Mouse (Mus musculus) myocyte (in vitro differentiated cells): ENCODE results near the gene Grk3.

Experiments used
- CEBPB ChIP-seq: IDR thresholded peaks from 2 replicates; pipeline ENCODE4 v1.6.1; 2011; ENCODE audit warnings: mild to moderate bottlenecking, moderate library complexity; ENCODE audit not compliant: poor library complexity, insufficient read depth, severe bottlenecking
- E2F4 ChIP-seq: IDR thresholded peaks from one replicate; pipeline ENCODE4 v1.6.1; 2011; ENCODE audit warnings: mild to moderate bottlenecking, control low read depth, moderate library complexity; ENCODE audit not compliant: insufficient read depth
- MAX ChIP-seq: IDR thresholded peaks from one replicate; pipeline ENCODE4 v1.6.1; 2011; ENCODE audit warnings: low read depth, mild to moderate bottlenecking, control low read depth
- MYOD1 ChIP-seq, 3 experiments: IDR thresholded peaks; one replicate each; pipeline ENCODE4 v1.6.1; 2011; ENCODE audit warnings: control low read depth in 2 of 3, low read depth in 2 of 3, mild to moderate bottlenecking in 2 of 3, moderate library complexity in 1 of 3; ENCODE audit not compliant: insufficient read length in 2 of 3, control insufficient read depth in 1 of 3
- MYOG ChIP-seq, 3 experiments: IDR thresholded peaks; one replicate each; pipeline ENCODE4 v1.6.1; 2011; ENCODE audit warnings: control low read depth in 2 of 3, low read depth in 2 of 3, mild to moderate bottlenecking in 2 of 3; ENCODE audit not compliant: insufficient read length in 2 of 3, control insufficient read depth in 1 of 3, insufficient read depth in 1 of 3
- POLR2A ChIP-seq: IDR thresholded peaks from one replicate; pipeline ENCODE4 v1.6.1; 2011; ENCODE audit warnings: low read depth, mild to moderate bottlenecking, control low read depth, moderate library complexity; ENCODE audit not compliant: insufficient read length
- POLR2AphosphoS2 ChIP-seq: IDR thresholded peaks from one replicate; pipeline ENCODE4 v1.6.1; 2011; ENCODE audit warnings: low read depth, control low read depth; ENCODE audit not compliant: insufficient read length
- REST ChIP-seq: IDR thresholded peaks from one replicate; pipeline ENCODE4 v1.6.1; 2011; ENCODE audit warnings: mild to moderate bottlenecking, control low read depth, moderate library complexity; ENCODE audit not compliant: insufficient read depth, insufficient read length
- TCF12 ChIP-seq: IDR thresholded peaks from one replicate; pipeline ENCODE4 v1.6.1; 2011; ENCODE audit warnings: mild to moderate bottlenecking, control low read depth; ENCODE audit not compliant: poor library complexity, insufficient read depth, severe bottlenecking
- TCF3 ChIP-seq: IDR thresholded peaks from one replicate; pipeline ENCODE4 v1.6.1; 2011; ENCODE audit warnings: low read depth, control low read depth; ENCODE audit not compliant: insufficient read length
- USF1 ChIP-seq: IDR thresholded peaks from one replicate; pipeline ENCODE4 v1.6.1; 2011; ENCODE audit warnings: low read depth, mild to moderate bottlenecking, control low read depth, moderate library complexity

DNA sequence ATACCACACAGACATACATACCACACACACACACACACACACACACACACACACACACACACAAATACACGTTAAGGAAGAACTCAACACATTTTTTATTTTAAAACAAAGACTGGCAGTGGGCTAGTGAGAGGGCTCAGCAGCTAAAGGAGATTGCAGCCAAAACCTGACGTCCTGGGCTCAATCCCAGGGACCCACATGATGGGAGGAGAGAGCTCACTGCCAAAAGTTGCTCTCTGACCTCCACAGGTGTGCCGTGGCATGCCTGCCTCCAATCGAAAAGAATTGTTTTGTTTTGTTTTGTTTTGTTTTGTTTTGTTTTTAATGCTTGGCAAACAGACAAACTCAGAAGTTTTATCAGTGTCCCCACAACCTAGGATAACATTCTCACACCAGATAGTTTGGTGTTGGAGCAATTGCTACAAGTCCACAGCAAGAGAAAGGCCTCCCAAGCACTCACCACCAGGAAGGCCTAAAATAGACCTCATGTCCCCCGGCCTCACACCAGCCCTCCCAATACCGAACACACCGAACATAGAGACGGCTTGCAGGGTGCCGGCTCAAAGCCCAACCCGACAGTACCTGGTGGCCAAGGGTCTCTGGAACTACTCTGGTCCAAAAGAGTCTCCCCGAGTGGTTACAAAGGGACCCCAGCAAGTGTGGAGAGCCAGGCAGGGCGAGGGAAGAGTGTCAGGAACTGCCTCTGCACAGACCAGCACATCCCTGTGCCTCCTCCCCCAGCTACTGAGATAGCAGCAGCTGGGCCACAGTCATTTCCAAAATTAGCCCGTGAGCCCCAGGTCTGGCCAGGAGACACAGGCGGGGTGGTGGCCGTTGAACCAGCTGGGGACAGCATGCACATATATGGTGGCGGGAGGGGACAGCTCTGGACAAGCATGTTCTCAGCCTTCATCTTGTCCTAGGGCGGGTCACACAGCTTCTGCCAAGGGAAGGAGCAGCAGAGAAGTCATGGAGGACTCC is 119.6 kb downstream of the Grk3 start, which contains the start of gene Myo18b:
- no peak for TF ChIP-seq POLR2A
- no peak for TF ChIP-seq E2F4
- TF ChIP-seq MYOG (IDR thresholded peaks at IDR 0.05; ENCODE audit: control insufficient read depth in 1 of 3, insufficient read depth in 1 of 3, insufficient read length in 2 of 3, low read depth in 2 of 3): no peak
- no peak for TF ChIP-seq MAX
- no peak for TF ChIP-seq TCF12
- TF ChIP-seq POLR2AphosphoS2: no peak
- no peak for TF ChIP-seq USF1
- TF ChIP-seq REST: no peak
- no peak for TF ChIP-seq MYOD1 (IDR thresholded peaks at IDR 0.05; ENCODE audit: control insufficient read depth in 1 of 3, insufficient read length in 2 of 3, low read depth in 2 of 3)
- TF ChIP-seq TCF3: no peak
- no peak for TF ChIP-seq CEBPB
